Mouse (Mus musculus): Measurements from ENCODE around the gene Pomt2.

DNA sequence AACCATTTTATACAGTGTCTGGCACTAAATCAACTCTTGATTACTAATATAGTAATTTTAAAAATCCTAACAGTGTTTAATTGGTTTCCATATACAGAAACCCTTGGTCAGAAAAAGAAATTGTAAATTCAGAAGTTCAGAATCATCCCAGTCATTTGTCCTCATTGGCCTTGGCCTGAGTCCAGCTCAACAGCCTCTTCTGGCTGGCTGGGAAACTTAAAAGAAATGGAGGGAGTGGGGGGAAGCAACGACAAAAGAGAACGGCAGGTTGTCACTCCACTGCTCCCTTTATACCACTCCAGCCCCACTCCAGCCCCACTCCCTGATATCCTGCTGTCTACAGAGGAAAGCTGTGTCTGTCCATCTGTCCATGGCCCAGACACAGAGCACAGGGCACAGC lies 16.6 kb downstream of the Pomt2 start:
- TF ChIP-seq CTCF (IDR thresholded peaks at IDR 0.05) = no peak
- no peak for TF ChIP-seq EP300 (IDR thresholded peaks at IDR 0.05)

Data from lung, postnatal 0 days (tissue).